Mouse (Mus musculus) WW6 (cell line): ENCODE data around the gene Wdr45.
"Not testable (repeated sequence)": the region's sequence is repeated elsewhere in the genome, so short reads cannot be mapped to it uniquely, and the experiment has no call there.

Source experiments
- DNase-seq: peaks from one replicate; pipeline ENCODE4 v3.0.0-alpha.2; 2013; ENCODE audit warnings: low read depth, low spot score

The Wdr45 gene

DNA sequence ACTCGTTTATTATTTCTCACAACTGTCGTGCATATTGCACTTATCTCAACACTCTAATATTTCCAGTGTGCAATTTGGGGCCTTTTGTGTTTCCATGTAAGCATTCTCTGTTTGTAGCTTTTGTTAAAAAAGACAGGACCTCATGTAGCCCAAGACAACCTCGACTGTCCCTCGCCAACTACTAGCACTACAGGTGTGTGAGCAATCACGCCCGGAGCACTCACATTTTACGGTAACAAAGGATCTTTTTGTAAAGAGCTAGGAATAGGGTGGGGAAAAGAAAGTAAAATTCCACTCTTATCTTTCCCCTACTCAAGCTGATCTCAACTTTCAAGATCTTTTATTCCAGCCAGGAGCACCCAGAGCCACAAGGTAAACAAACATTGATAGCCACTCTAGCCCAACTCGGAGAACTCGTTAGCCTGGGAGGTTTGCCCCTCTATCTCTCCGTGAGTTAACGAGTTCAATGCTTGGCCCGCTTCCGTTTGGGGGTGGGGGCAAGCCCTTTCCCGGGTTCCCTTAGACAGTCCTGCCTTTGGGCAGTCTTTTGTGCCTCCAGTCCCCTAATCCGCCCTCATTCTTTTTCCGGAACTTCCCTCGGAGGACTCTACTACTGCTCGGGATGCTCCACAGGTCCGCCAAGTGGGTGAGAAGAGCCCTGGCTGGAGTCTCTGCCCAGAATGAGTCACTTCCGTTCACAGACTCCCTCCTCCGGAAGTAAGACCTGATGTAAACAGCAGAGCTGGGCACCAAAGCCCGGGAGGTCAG, 7.6 kb downstream of the Wdr45 start, which contains the start of gene Gm45208:
Gene Gm45208, plus strand, starts transcription at position 732 of the 768 bp plus-strand sequence.
- DNase-seq = no peak

DNA sequence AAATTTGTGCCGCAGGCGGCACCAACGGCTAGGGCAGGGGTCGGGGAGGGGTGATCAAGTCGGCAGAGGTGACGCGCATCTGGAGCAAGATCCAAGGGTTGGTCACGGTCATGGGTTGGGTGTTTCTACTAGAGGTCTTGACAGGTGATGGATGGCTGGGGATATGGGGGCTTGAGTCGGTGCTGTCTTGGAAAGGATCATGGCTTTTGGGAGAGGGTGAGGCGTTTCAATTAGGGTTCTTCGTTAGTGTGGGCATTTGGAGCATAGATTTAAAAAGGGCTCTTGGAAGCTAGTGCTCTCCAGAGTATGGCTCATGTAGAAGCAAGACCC, 8.1 kb downstream of the Wdr45 start:
- no peak for DNase-seq

DNA sequence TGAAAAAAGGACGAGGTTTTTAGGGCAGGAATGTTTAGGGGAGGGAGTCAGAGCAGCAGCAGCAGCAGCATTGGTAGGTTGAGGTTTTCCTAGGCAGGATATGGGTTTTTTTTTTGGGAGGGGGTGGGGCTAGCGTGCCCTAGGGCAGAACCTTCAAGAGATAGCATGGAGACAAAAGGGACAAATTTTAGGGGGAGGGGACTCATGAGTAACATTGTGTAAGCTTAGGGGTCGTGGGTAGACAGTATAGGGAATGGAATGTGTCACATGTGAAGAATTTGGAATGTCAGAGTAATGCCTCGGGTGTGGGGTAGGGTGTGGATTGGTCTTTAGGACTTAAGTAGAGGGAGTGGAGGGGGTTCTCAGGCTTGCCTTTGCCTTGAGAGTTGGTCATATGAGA, 8.6 kb downstream of the Wdr45 start:
- no peak for DNase-seq

DNA sequence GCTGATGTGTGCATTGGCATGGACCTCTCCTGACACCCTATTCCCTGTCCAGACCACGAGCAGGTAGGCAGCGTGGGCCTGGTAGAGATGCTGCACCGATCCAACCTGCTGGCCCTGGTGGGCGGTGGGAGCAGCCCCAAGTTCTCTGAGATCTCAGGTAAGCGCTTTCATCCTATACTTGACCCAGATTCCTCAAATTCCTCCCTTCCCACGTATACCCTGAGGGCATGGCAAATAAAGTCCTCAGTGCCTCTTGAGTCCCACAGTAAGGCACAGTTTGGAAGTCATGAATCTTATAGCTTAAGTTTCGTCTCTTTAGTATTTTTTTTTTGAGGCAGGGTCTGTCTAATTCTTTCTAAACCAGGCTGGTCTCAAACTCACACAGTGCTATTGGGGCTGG, 10.0 kb downstream of the Wdr45 start:
- no peak for DNase-seq

DNA sequence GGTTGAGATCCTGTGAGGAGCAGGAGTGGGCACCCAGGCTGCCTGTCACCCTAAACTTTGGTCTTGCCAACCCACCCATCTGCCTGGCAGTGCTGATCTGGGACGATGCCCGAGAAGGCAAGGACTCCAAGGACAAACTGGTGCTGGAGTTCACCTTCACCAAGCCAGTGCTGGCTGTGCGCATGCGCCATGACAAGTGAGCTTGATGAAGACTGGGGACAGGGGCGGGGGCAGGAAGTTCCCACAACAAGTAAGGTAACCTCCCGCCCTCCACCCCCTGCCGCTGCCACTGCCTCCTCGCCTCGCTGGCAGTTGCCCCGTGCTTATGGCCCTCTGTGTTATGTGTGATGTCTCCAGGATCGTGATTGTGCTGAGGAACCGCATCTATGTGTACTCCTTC, 11.7 kb downstream of the Wdr45 start:
- DNase-seq = no peak

DNA sequence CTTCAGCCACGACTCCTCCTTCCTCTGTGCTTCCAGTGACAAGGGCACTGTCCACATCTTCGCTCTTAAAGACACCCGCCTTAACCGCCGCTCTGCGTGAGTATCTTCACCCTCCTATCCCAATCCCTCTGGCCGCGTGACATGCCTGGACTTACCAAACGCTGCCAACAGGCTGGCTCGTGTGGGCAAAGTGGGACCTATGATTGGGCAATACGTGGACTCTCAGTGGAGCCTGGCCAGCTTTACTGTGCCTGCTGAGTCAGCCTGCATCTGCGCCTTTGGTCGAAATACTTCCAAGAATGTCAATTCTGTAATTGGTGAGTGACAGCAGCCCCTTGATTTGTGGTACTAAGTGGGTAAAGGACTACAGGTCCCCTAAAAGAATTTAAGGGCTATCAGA, 13.0 kb downstream of the Wdr45 start:
- no peak for DNase-seq

DNA sequence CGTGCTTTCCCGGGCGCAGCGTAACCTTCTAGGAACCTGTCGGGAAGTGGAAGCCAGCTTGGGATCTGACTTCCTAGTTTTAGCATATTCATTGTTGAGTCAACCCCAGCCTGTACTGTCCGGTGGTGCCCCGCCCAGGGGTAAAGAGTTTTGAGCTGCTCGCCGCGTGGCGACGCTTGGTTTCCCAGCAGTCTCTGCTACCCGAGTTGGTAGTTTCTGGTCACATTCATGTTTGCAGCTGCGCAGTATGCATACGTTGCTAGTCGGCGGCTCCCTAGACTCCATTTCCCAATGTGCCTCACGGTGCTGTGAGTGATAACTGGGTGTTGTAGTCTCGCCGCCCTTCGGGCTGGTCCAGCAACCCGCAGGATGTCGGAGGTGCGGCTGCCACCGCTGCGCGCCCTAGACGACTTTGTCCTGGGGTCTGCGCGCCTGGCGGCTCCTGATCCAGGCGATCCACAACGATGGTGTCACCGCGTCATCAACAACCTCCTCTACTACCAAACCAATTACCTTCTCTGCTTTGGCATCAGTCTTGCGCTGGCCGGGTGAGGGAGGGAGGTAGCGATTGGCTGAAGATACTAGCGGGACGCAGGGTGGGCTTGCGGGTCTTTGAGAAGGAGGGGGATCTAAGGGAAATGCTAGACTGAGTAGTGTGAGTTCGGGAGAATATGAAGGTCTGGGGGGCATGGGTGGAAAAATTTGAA, 14.2 kb downstream of the Wdr45 start, which contains the start of gene Praf2:
Gene Praf2, plus strand, starts transcription at position 225 of the 707 bp plus-strand sequence.
- DNase-seq = peak; percentile 58

DNA sequence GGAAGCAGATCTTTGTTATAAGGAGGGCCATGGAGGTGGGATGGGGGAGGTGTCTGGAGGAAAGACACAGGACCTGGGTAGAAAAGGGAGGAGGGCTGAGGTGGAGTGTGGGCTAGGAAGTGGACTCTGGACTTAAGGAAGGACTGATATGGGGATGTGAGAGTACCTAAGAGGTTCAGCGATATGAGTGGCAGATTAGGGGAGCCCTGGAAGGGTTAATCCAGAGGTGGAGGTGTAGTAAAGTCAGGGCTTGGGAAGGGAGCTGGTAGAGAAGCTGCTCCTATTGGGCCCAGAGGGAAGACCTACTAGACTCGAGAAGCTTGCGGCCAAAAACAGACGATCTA, 14.8 kb downstream of the Wdr45 start:
- DNase-seq = no peak

DNA sequence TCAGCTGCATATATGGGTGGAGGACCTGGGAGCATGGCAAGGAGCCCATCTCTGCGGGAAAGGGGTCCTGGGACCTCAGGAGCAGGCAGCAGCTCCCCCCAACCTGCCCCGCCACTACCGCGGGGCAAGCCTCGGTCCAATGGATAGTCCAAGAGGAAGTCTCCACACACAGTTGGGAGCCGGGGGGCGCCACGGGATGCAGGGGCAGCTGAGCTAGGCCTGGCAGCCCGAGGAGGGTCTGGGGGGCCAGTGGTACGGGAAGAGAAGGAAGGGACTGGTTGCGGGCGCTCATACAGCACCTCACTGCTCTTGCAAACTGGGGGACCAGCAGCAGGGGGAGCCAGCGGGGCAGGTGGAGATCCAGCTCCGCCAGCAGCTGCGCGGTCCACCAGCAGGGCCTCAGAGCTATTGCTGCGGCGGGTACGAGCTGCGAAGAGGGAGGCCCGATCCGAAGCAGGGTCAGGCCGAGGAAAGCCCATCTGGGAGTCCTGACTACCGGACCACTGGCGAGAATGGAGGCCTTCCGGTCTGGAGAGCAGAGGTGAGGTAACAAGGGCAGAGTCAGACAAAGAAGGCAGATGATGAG, 19.5 kb downstream of the Wdr45 start:
- no peak for DNase-seq

DNA sequence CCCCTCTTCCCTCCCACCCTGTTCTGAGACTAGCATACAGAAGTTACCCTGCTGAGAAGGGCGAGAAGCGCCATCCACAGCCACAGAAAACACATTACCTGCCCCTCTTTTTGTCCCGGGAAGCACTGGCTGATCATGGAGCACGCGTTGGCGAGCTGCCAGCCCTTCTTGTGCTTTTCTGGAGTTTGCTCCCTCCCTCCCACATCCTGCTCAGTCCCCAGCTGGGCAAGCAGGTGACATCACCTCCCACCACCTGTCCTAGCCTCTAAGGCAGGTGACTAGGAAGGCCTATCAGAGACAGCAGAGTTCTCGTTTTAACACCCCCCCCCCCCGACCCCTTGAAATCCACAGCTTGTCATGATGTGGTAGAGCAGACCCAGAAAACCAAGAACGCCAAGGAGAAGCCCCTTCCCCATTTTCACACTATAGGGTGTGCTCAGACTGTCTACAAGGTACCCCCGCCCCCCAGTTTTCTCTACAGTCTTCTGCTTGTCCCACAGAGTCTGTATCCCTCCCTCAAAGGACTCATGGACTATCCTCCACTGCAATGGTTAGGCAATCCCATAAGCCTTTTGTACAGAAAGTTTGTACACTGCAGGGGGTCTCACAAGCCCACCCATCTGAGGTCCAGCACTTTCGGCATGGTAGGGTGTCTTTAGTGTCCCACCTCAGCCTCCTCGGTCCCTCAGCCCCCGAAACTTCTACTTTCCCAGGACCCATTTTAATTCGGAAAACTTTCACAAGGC, 25.4 kb downstream of the Wdr45 start:
- DNase-seq = no peak

DNA sequence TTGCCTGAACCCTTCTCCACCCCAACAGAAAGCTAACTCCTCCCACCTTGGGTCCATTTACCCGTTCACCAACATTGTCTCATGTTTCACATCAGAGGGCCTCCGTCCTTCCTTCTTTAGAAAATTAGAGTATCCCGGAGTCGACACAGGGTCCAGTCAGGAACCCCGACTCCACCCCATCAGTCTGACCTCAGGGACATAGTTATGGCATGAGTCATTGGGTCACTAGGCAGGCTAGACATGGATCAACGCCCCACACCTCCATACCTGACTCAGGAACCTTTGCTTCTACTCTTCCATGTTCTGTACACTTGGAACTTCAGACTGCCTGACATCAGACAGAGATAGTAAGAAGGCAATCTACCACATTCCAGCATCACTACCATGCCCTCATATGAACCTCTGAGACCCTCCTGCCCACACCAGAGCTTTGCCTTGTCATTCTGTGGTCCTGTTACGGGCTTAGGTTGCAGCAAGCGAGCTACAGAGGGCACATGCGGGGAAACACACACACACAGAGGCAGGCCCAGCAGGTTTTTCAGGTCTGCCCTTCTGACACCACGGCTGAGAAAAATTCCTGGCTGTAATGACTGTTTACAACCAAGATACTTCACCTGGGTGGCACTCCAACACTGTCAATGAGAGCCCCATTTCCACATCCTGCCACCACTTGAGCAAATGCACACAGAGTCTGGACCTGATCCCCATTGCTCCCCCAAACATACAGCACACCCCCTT, 26.1 kb downstream of the Wdr45 start:
- DNase-seq = no peak

DNA sequence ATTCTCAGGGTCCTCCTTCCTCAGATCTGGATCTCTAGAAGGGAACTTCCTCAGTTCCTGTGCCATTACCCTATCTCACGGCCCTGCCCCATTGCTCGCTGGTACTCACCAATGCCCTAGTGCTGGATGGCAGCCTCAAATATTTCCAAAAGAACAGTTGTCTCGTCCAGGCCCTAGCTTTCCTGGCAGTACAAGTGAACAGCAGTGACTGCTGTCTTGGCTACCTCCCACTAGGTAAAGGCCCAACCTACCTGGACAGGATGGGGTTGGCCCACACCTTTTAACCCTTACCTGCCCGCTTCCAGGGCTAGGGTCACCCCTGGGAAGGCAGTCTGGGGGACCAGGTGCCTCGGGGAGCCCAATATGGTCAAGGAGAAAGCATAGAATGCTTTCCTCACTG, 27.0 kb downstream of the Wdr45 start:
- DNase-seq = no peak

DNA sequence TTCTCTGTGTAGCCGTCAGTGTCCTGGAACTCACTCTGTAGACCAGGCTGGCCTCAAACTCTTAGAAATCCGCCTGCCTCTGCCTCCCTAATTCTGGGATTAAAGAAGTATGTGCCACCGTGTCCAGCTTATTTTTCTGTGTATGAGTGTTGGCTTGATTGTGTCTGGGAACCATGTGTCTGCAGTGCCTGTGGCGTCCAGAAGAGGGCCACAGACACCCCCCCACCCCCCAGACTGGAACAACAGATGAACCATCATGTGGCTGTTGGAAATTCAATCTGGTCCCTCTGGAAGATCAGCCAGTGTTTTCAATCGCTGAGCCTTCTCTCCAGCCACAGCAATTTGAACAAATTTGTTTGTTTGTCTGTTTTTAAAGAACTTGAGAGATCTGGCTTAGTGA, 29.3 kb downstream of the Wdr45 start:
- DNase-seq = no peak

DNA sequence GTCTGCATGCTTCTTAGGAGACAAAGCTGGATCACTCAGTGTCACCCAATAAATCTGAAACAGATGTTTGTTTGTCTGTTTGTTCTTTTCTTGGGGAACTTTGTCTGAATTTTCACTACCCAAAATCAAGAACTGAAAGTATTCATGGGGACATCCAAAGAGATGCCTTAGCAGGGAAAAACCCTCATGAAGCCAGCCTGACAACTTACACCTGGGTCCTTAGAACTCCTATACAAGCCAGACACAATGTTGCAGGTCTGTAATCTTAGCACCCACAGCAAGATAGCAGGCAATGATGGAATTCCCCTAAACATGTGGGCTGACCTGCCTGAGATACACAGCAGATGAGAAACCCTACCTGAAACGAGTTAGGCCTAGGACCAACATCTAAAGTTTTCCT, 30.8 kb downstream of the Wdr45 start:
- DNase-seq = no peak

DNA sequence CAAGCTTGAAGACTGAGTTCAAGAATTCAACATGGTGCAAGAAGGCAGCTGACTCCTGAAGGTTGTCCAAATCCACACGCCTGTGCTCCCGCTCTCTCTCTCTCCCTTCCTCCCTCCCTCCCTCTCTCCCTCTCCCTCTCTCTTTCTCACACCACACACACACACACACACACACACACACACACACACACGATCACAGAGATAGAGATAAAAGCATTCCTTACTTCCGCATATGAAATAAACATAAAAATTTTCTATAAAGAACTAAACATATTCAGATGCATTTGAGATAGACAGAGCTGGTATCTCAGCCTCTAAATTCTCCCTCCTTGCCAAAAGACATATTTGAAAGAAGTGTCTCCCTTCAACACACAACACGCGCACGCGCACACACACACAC, 31.3 kb downstream of the Wdr45 start:
- DNase-seq = no peak

DNA sequence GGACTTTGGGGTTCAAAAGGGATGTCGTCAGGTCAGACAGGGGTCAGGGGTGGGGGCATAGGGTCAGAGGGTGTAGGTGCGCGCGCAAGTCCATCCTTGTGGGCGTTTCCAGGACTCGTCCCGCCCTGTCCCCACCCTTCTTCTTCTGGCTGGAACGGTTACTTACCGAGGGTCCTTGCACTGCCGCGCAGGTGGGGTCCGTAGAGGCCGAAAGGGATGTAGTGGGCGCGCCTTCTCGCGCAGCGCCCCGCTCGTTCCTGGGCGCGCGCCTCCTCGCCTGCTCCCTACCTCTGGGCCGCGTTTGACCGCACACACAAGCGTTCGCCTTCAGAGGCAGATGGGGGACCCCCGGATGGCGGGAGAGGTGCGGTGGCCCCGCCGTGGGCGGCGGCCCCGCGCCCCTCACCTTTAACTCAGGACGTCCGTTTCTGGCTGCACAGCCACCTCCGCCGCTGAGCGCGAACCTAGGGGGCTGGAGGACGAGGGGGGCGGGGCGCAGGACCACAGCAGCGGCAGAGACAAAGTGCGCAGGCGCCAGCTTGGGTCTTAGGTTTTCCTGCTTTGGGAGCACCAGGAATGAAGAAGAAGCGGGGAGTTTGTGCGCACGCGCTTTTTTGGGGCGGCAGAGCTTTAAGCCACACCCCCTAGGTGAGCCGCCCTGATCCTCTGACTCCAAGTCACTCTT, 36.4 kb downstream of the Wdr45 start, which contains the start of gene Ccdc120:
Gene Ccdc120, minus strand, starts transcription at position 474 of the 685 bp plus-strand sequence.
- DNase-seq = peak; percentile 56

DNA sequence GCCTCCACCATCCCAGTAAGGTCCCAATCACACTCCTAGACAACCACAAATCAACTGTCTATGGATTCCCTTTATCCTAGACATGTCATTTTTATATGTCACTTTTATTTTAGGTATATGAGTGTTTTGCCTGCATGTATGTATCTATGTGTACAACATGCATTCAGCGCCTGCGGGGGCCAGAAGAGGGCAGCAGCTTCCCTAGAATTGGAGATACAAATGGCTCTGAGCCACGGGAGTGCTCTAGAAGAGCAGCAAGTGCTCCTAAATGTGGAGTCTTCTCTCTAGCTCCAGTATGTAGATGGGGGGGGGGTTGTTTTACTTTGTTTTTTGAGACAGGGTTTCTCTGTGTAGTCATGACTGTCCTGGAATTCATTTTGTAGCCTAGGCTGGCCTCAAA, 39.5 kb downstream of the Wdr45 start:
- not testable (repeated sequence) for DNase-seq

DNA sequence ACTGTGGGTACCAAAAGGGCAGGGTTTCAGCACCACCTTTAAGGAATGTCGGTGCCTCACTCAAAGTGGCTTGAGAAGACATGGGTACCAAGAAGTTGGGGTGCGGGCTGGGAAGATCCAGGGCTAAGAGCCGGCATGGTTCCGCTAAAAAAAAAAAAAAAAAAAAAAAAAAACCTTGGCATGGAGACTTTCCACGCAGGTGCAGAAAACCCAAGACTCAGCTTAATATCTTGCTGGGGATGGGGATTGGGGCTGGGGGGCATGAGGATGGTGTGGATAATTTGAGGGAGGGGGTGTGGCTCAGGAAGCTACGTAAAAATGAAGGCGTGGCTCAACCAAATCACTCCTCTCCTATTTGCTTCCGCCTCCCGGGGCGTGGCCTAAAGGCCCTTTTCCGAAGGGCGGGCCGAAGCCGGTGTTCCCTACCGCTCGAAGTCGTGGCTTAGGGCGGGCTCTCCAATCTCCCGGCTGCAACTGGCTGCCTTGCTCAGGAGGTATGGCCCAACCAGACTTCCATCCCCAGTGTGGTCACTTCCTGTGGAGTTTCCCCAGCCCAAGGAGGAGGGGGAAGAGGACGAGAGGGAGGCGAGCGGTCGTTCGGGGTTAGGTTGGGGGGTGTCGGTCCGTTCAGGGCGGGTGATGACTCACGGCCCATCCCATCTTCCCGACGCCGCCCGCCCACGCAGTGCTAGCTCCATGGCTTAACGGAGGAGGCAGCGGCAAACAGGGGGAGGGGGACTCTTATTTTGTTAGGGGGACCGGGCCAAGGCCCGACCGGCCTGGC, 48.2 kb downstream of the Wdr45 start, which contains the start of gene Tfe3:
Gene Tfe3, plus strand, starts transcription at position 424 of the 784 bp plus-strand sequence.
- peak; percentile 75 for DNase-seq

DNA sequence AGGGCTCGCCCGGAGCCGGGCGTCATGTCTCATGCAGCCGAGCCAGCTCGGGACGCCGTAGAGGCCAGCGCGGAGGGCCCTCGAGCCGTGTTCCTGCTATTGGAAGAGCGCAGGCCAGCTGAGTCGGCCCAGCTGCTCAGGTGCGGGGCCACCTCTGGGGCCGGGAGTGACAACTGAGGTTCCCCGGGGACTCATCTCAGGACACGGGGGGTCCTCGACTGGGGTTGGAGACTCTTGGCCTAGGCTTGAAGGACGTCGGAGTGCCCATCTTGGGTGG, 48.7 kb downstream of the Wdr45 start:
- DNase-seq = no peak
